Mouse (Mus musculus): ENCODE measurements at regions not wholly inside any gene's neighbourhood (a gene's known extent, or its start where the extent isn't known, plus 50 kb on each side); places are given as distances from the start of the nearest gene placed in this dataset.

DNA sequence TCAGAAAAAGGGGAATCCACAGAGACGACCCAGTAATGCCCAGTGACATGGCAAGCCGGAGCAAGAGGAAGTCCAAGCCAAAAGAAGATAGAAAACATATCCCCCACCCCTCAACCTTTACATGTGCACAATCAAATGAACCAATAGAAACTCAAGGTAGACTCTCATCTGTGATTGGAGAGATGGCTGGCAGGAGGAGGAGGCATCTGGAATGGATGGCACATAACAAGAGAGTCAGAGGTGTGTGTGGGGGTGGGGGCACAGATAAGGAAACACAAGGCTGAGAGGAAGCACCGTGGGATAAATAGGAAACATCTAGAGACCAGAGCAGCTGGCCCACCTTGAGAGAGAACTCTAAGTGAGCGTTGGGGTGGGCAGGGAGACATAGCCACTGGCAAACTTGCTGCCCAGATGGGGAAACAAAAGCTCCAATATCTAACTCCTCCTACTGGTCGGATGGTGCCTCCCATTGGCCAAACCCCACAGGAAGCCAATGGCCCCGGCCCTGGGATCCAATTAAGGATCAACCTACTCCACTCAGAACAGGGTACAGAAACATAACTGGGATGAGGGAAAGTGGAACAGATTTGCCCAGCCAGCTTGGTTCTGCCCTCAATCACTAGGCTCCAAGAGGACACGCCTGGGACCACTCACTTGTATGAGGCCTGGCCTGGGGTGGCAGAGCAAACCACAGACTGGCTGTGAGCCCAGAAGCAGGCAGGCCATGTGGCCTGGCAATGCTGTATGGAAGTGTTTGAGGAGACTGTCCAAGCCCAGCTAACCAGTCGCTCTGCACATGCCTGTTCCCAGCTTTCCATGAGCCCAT lies 357.9 kb downstream of the Bcor start:
- Histone ChIP-seq H3K27me3 (ENCODE audit: control insufficient read depth, insufficient read depth, low read depth, low read length) (peaks cover 9% of the 10 kb centered on the region), H3K4me3 (ENCODE audit: low read depth, low read length) (no peak overlapping the region), H3K4me1 (ENCODE audit: control insufficient read depth, low read depth, low read length) (no peaks in the 10 kb centered on the region), H3K27ac (ENCODE audit: low read length) (no peak overlapping the region), H3K9me3 (replicated peaks; ENCODE audit: control insufficient read depth, low read length) (no peaks in the 10 kb centered on the region), H3K4me2 (ENCODE audit: low read depth, low read length) (no peak overlapping the region), H3K9ac (ENCODE audit: low read depth, low read length) (no peak overlapping the region), H3K36me3 (ENCODE audit: control insufficient read depth, insufficient read depth) (no peaks in the 10 kb centered on the region)
- no peak for ATAC-seq (ENCODE audit: low read depth)
- 28% methylated on average over 8 of the region's 8 CpGs for WGBS (ENCODE audit: insufficient replicate concordance)

GRCm38 (mm10) chrX:11803239-11803638 lies 356.9 kb downstream of the Bcor start:
- no peaks in the 10 kb centered on the region for H3K4me1 ChIP-seq (ENCODE audit: control insufficient read depth, low read depth, low read length)
- WGBS (ENCODE audit: insufficient replicate concordance), result 15% methylated on average over 9 of the region's 9 CpGs

DNA sequence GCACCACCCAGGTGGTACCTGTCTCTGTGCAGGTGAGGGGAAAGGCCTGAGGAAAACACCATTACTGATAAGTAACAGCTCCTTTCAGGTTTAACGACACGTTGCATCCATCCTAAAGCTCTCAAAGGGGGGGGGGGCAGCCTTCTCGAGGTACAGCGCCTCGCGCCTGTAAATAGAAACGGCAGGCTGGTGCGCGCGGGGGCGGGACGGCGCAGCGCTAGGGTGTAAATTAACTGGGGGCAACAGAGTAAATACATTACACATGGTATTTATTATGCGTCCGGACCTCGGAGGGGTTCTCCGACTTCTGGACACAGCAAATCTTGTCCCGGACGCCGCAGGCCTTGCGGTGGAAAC lies 353.3 kb downstream of the Bcor start:
- Histone ChIP-seq H3K27ac (ENCODE audit: low read length) (no peak overlapping the region), H3K9me3 (replicated peaks; ENCODE audit: control insufficient read depth, low read length) (no peaks in the 10 kb centered on the region), H3K27me3 (ENCODE audit: control insufficient read depth, insufficient read depth, low read depth, low read length) (peaks cover 26% of the 10 kb centered on the region), H3K4me2 (ENCODE audit: low read depth, low read length) (peak overlapping the region; percentile 56), H3K36me3 (ENCODE audit: control insufficient read depth, insufficient read depth) (no peaks in the 10 kb centered on the region), H3K9ac (ENCODE audit: low read depth, low read length) (peak overlapping the region; percentile 20; the same call in 1 of the 2 replicates), H3K4me3 (ENCODE audit: low read depth, low read length) (peak overlapping the region; percentile 48), H3K4me1 (ENCODE audit: control insufficient read depth, low read depth, low read length) (no peaks in the 10 kb centered on the region)
- 7% methylated on average over 22 of the region's 22 CpGs for WGBS (ENCODE audit: insufficient replicate concordance)
- ATAC-seq (ENCODE audit: low read depth), result no peak

More at GRCm38 (mm10) chrX:11803239-11803638, 356.9 kb downstream of the Bcor start:
- H3K4me2 ChIP-seq (ENCODE audit: low read depth, low read length), result no peak overlapping the region
- no peak overlapping the region for H3K9ac ChIP-seq (ENCODE audit: low read depth, low read length)
- ATAC-seq (ENCODE audit: low read depth), result no peak
- H3K27me3 ChIP-seq (ENCODE audit: control insufficient read depth, insufficient read depth, low read depth, low read length), result peaks cover 18% of the 10 kb centered on the region
- H3K9me3 ChIP-seq (replicated peaks; ENCODE audit: control insufficient read depth, low read length), result no peaks in the 10 kb centered on the region
- H3K27ac ChIP-seq (ENCODE audit: low read length), result no peak overlapping the region
- H3K4me3 ChIP-seq (ENCODE audit: low read depth, low read length), result no peak overlapping the region
- no peaks in the 10 kb centered on the region for H3K36me3 ChIP-seq (ENCODE audit: control insufficient read depth, insufficient read depth)

DNA sequence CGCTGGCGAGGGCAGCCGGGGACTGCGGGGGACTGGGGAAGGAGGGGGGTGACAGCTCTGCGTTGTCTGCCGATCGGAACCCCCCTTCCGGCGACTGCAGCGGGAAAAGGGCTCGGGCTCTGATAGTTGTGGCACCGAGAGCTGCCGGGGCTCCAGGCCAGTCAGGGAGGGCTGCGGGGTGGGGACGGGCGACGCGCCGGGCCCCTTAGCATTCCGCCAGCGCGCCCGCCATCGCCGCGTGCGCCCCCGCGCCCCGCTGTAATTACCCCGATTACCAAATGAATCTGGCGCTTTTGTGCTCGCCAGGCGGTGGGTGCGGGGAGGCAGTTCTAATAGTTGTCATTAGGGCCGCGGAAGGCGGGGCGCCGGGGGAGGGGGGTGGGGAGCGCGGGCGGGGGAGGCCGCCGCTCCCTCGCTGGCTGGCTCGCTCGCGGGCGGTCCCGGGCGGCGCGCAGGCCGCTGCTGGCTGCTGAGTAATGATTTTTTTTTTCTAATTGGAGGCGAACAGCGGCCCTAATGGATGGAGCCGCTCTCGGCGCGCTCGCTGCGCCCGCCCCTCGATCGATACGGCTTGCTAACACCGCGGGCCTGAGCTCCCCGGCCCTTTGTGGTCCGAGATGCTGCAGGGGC lies 352.8 kb downstream of the Bcor start:
- H3K4me2 ChIP-seq (ENCODE audit: low read depth, low read length), result peak overlapping the region; percentile 56
- 2% methylated on average over 51 of the region's 71 CpGs for WGBS (ENCODE audit: insufficient replicate concordance)
- ATAC-seq (ENCODE audit: low read depth), result peak; percentile 59

GRCm38 (mm10) chrX:11807883-11808262 lies 352.3 kb downstream of the Bcor start:
- no peak overlapping the region for H3K27ac ChIP-seq (ENCODE audit: low read length)
- peaks cover 26% of the 10 kb centered on the region for H3K27me3 ChIP-seq (ENCODE audit: control insufficient read depth, insufficient read depth, low read depth, low read length)
- peak overlapping the region; percentile 56 for H3K4me2 ChIP-seq (ENCODE audit: low read depth, low read length)
- no peak for ATAC-seq (ENCODE audit: low read depth)
- peak overlapping the region; percentile 48 for H3K4me3 ChIP-seq (ENCODE audit: low read depth, low read length)
- H3K9ac ChIP-seq (ENCODE audit: low read depth, low read length), result no peak overlapping the region
- 12% methylated on average over 9 of the region's 9 CpGs for WGBS (ENCODE audit: insufficient replicate concordance)
- no peaks in the 10 kb centered on the region for H3K4me1 ChIP-seq (ENCODE audit: control insufficient read depth, low read depth, low read length)
- H3K9me3 ChIP-seq (replicated peaks; ENCODE audit: control insufficient read depth, low read length), result no peaks in the 10 kb centered on the region
- H3K36me3 ChIP-seq (ENCODE audit: control insufficient read depth, insufficient read depth), result no peaks in the 10 kb centered on the region

More for the DNA sequence above, 352.8 kb downstream of the Bcor start:
- Histone ChIP-seq H3K27me3 (ENCODE audit: control insufficient read depth, insufficient read depth, low read depth, low read length) (peaks cover 26% of the 10 kb centered on the region), H3K9ac (ENCODE audit: low read depth, low read length) (peak overlapping the region; percentile 20; the same call in 1 of the 2 replicates), H3K36me3 (ENCODE audit: control insufficient read depth, insufficient read depth) (no peaks in the 10 kb centered on the region), H3K4me3 (ENCODE audit: low read depth, low read length) (peak overlapping the region; percentile 48), H3K4me1 (ENCODE audit: control insufficient read depth, low read depth, low read length) (no peaks in the 10 kb centered on the region), H3K27ac (ENCODE audit: low read length) (no peak overlapping the region), H3K9me3 (replicated peaks; ENCODE audit: control insufficient read depth, low read length) (no peaks in the 10 kb centered on the region)

- ATAC-seq (ENCODE audit: low read depth), result no peak
- no peak overlapping the region for H3K4me3 ChIP-seq (ENCODE audit: low read depth, low read length)
- H3K27me3 ChIP-seq (ENCODE audit: control insufficient read depth, insufficient read depth, low read depth, low read length), result peaks cover 26% of the 10 kb centered on the region
- no peak overlapping the region for H3K4me2 ChIP-seq (ENCODE audit: low read depth, low read length)
- H3K4me1 ChIP-seq (ENCODE audit: control insufficient read depth, low read depth, low read length), result no peaks in the 10 kb centered on the region
- no peaks in the 10 kb centered on the region for H3K36me3 ChIP-seq (ENCODE audit: control insufficient read depth, insufficient read depth)
- no peak overlapping the region for H3K9ac ChIP-seq (ENCODE audit: low read depth, low read length)
- 68% methylated on average over 8 of the region's 8 CpGs for WGBS (ENCODE audit: insufficient replicate concordance)
- H3K9me3 ChIP-seq (replicated peaks; ENCODE audit: control insufficient read depth, low read length), result no peaks in the 10 kb centered on the region
- H3K27ac ChIP-seq (ENCODE audit: low read length), result no peak overlapping the region
Observed at GRCm38 (mm10) chrX:11808911-11809310, 351.2 kb downstream of the Bcor start.

GRCm38 (mm10) chrX:11814861-11815260 lies 345.3 kb downstream of the Bcor start:
- H3K27ac ChIP-seq (ENCODE audit: low read length), result no peak overlapping the region
- no peak overlapping the region for H3K9ac ChIP-seq (ENCODE audit: low read depth, low read length)
- H3K4me1 ChIP-seq (ENCODE audit: control insufficient read depth, low read depth, low read length), result no peaks in the 10 kb centered on the region
- no peak overlapping the region for H3K4me3 ChIP-seq (ENCODE audit: low read depth, low read length)
- WGBS (ENCODE audit: insufficient replicate concordance), result 31% methylated on average over 9 of the region's 9 CpGs
- H3K4me2 ChIP-seq (ENCODE audit: low read depth, low read length), result no peak overlapping the region
- H3K9me3 ChIP-seq (replicated peaks; ENCODE audit: control insufficient read depth, low read length), result no peaks in the 10 kb centered on the region
- no peaks in the 10 kb centered on the region for H3K36me3 ChIP-seq (ENCODE audit: control insufficient read depth, insufficient read depth)
- H3K27me3 ChIP-seq (ENCODE audit: control insufficient read depth, insufficient read depth, low read depth, low read length), result no peaks in the 10 kb centered on the region
- ATAC-seq (ENCODE audit: low read depth), result no peak

DNA sequence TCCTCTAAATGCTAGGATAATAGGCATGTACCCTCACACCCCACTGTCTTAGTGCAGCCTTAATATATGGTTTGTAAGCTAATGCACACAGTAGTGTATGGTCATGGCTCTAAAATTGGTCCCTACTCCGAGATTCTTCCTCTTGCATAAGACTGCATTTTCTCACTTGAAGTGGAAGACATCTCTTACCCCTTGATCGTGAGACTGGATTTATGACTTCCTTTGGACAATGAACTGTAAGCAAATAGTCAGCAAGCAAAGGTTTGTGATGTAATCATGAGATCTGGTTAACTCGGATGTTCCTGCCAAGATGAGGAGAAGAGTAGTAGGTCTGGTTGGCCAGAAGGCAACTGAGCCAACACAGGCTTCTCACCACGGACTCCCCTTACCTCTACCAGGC lies 344.3 kb downstream of the Bcor start:
- H3K4me2 ChIP-seq (ENCODE audit: low read depth, low read length), result no peak overlapping the region
- H3K9me3 ChIP-seq (replicated peaks; ENCODE audit: control insufficient read depth, low read length), result no peaks in the 10 kb centered on the region
- no peak overlapping the region for H3K27ac ChIP-seq (ENCODE audit: low read length)
- no peaks in the 10 kb centered on the region for H3K4me1 ChIP-seq (ENCODE audit: control insufficient read depth, low read depth, low read length)
- no peak for ATAC-seq (ENCODE audit: low read depth)
- H3K9ac ChIP-seq (ENCODE audit: low read depth, low read length), result no peak overlapping the region
- WGBS (ENCODE audit: insufficient replicate concordance), result 48% methylated on average over 4 of the region's 4 CpGs
- no peaks in the 10 kb centered on the region for H3K27me3 ChIP-seq (ENCODE audit: control insufficient read depth, insufficient read depth, low read depth, low read length)
- no peaks in the 10 kb centered on the region for H3K36me3 ChIP-seq (ENCODE audit: control insufficient read depth, insufficient read depth)
- H3K4me3 ChIP-seq (ENCODE audit: low read depth, low read length), result no peak overlapping the region

DNA sequence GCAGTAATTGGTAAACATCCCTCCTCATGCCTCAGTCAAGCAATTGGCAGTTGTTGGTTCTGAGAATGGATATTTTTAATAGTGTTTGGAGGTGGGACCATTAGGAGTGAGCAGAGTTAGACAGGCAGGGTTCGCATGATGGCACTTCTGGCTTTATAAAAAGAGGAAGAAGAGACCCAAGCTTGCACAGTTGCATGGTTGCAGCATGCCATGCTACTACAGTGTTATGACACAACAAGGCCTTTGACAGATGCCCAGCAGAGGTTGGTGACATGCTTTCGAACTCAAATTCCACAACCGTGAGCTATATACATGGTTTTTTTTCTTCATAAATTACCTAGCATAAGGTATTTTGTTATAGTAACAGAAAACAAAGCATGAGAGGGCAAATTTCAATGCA lies 341.5 kb downstream of the Bcor start:
- no peaks in the 10 kb centered on the region for H3K36me3 ChIP-seq (ENCODE audit: control insufficient read depth, insufficient read depth)
- H3K4me3 ChIP-seq (ENCODE audit: low read depth, low read length), result no peak overlapping the region
- ATAC-seq (ENCODE audit: low read depth), result no peak
- H3K9ac ChIP-seq (ENCODE audit: low read depth, low read length), result no peak overlapping the region
- peaks cover 2% of the 10 kb centered on the region; the same call in 1 of the 2 replicates for H3K27me3 ChIP-seq (ENCODE audit: control insufficient read depth, insufficient read depth, low read depth, low read length)
- no peak overlapping the region for H3K27ac ChIP-seq (ENCODE audit: low read length)
- H3K9me3 ChIP-seq (replicated peaks; ENCODE audit: control insufficient read depth, low read length), result no peaks in the 10 kb centered on the region
- no peaks in the 10 kb centered on the region for H3K4me1 ChIP-seq (ENCODE audit: control insufficient read depth, low read depth, low read length)
- no peak overlapping the region for H3K4me2 ChIP-seq (ENCODE audit: low read depth, low read length)
- WGBS (ENCODE audit: insufficient replicate concordance), result 66% methylated on average over 3 of the region's 3 CpGs

All from liver, embryonic 16.5 days (tissue).